Mouse (Mus musculus): ENCODE results near the gene Defb11.
"Not testable (repeated sequence)": the region's sequence is repeated elsewhere in the genome, so short reads cannot be mapped to it uniquely, and the experiment has no call there.

The Defb11 gene

DNA sequence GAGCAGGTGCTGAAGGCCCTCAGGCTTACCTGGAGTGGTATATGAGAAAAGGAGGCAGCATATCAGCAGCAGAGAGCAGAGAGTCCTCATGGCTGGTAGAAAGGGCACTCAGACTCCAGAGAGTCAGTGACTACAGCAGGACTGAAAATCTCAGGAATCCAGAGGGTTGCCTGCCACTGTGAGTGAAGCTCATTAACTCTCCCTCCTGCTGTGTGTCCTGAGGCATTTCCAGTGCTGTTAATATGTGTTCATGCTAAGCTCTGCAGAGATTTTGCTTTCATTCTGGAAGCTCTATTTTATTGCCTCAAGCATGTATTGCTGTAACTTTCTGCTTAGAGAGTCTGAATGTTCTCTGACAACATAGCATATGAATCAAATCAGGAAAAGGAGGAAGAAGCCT is at the start of gene Defb11:
Gene Defb11, minus strand, starts transcription at position 123 of the 400 bp plus-strand sequence.
- DNase-seq (ENCODE audit: low spot score): not testable (repeated sequence)

- DNase-seq (ENCODE audit: low spot score): peak; percentile 14
Measured at GRCm38 (mm10) chr8:21955321-21955720, 49.1 kb upstream of the Defb11 start.

GRCm38 (mm10) chr8:21947311-21948017 is 41.3 kb upstream of the Defb11 start:
- DNase-seq (ENCODE audit: low spot score): no peak

GRCm38 (mm10) chr8:21946462-21946861 is 40.2 kb upstream of the Defb11 start, which contains the start of gene Defb13:
Gene Defb13 (plus strand): TSS chr8:21946762.
- no peak for DNase-seq (ENCODE audit: low spot score)

DNA sequence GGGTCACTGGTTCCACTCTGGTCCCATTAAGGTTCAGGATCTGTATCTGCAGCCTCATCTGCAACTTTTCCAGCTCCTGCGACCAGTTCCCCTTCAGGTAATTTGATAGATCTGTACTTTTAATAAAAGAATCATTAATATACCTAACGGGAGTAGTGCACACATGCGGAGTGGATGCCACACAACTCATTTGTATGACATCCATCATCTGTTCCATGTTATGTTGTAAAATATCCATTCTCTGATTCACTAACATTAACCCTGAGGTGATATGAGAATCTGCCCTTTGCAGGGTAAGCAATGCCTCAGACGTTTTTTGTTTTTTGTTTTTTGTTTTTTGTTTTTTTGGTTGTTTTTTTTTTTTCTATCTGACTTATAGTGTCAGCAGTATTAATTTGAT is 31.8 kb upstream of the Defb11 start, which contains the start of gene Defb35:
Gene Defb35, plus strand, starts transcription at position 301 of the 400 bp plus-strand sequence.
- DNase-seq (ENCODE audit: low spot score): not testable (repeated sequence)

DNA sequence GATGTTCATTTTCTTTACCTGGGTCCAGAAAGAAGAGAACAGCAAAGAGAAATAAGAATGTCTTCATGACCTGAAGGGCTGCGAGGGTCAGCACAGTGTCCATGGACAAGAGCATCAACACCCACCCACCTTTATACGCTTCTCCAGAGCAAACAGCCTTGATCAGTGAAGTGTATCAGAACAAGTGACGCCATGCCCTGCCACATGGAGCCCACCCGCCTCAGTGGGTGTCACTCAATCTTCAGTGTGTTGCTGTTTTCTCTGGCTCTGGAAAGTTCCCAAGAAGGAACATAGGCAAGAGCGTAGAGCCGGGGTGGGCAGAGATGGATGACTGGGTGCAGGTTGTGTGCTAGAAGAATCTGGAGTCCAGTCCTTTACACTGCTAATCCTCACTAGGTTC is 26.4 kb upstream of the Defb11 start, which contains the start of gene Defb15:
Gene Defb15, minus strand, starts transcription at position 101 of the 400 bp plus-strand sequence.
- DNase-seq (ENCODE audit: low spot score): no peak

DNA sequence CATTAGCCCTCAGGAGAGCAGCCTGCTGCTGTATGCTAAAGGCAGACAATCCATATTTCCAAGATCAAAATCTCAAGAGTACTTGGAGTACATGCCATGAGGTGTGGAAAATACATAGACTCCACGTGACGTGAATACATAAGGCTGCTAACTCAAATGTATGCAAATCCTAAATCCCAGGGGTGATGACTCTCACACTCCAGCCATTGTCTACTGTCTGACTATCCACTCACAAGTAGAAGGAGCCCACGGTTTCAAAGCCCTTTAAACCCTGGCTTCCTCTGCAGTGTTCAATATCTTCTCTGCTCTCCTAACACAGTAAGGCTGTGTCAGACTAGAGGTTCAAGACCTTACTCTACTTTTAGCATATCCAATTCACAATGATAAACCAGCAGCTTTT is 24.5 kb upstream of the Defb11 start:
- DNase-seq (ENCODE audit: low spot score): not testable (repeated sequence)

GRCm38 (mm10) chr8:21915625-21916024 is 9.4 kb upstream of the Defb11 start:
- DNase-seq (ENCODE audit: low spot score): no peak

- DNase-seq (ENCODE audit: low spot score): no peak
Measured at GRCm38 (mm10) chr8:21912554-21912953, 6.3 kb upstream of the Defb11 start.

GRCm38 (mm10) chr8:21911931-21912330 is 5.7 kb upstream of the Defb11 start:
- no peak for DNase-seq (ENCODE audit: low spot score)

GRCm38 (mm10) chr8:21885321-21885720 is 20.9 kb downstream of the Defb11 start, which contains the start of gene Defb9:
Gene Defb9 (minus strand): TSS chr8:21885421.
- DNase-seq (ENCODE audit: low spot score): not testable (repeated sequence)

DNA sequence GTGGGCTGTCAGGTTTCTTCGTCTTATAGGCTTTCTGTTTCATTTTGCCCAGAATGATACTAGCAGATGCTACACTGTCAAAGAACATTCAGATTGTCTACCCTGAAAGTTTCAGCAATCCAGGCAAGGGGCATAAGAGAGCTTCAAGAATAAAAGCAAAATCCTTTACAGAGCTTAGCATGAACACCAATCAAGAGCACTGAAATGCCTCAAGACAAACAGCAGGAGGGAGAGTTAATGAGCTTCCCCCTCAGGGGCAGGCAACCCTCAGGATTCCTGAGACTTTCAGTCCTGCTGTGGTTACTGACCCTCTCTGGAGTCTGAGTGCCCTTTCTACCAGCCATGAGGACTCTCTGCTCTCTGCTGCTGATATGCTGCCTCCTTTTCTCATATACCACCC is 47.6 kb downstream of the Defb11 start, which contains the start of gene Defb10:
Gene Defb10, plus strand, starts transcription at position 316 of the 400 bp plus-strand sequence.
- DNase-seq (ENCODE audit: low spot score): not testable (repeated sequence)
